Mouse (Mus musculus) C2C12 (cell line): ENCODE measurements at regions not wholly inside any gene's neighbourhood (a gene's known extent, or its start where the extent isn't known, plus 50 kb on each side); places are given as distances from the start of the nearest gene placed in this dataset.

Experiments
- H3K27me3 ChIP-seq: one replicate; pipeline ENCODE4 v1.6.1; 2011; ENCODE audit not compliant: control insufficient read depth, insufficient read depth, insufficient read length
- H3K36me3 ChIP-seq: one replicate; pipeline ENCODE4 v1.6.1; 2011; ENCODE audit not compliant: control insufficient read depth, insufficient read depth
- H3K4me3 ChIP-seq: one replicate; pipeline ENCODE4 v1.5.1; 2011; ENCODE audit warnings: mild to moderate bottlenecking, control low read depth; ENCODE audit not compliant: poor library complexity, insufficient read depth, severe bottlenecking
- H3K79me2 ChIP-seq: one replicate; pipeline ENCODE4 v1.6.1; 2011; ENCODE audit not compliant: control insufficient read depth, insufficient read depth
- H3K79me3 ChIP-seq: one replicate; pipeline ENCODE4 v1.6.1; 2011; ENCODE audit warnings: low read depth, control low read depth
- H3ac ChIP-seq: one replicate; pipeline ENCODE3; 2011; ENCODE audit warnings: low read depth; ENCODE audit not compliant: control insufficient read depth, insufficient read length
- CEBPB ChIP-seq: IDR thresholded peaks from one replicate; pipeline ENCODE4 v1.6.1; 2011; ENCODE audit warnings: low read depth, mild to moderate bottlenecking, control low read depth, moderate library complexity
- CTCF ChIP-seq: IDR thresholded peaks from one replicate; pipeline ENCODE4 v1.5.1; 2011; ENCODE audit not compliant: control insufficient read depth, insufficient read depth, insufficient read length
- FOSL1 ChIP-seq: IDR thresholded peaks from one replicate; pipeline ENCODE4 v1.8.0; 2011; ENCODE audit warnings: mild to moderate bottlenecking, low read length; ENCODE audit not compliant: poor library complexity, insufficient read depth, severe bottlenecking
- MAX ChIP-seq: IDR thresholded peaks from one replicate; pipeline ENCODE4 v1.6.1; 2011; ENCODE audit warnings: mild to moderate bottlenecking, control low read depth
- MYOD1 ChIP-seq: IDR thresholded peaks from one replicate; pipeline ENCODE4 v1.6.1; 2011; ENCODE audit warnings: low read depth; ENCODE audit not compliant: control insufficient read depth, insufficient read length
- MYOG ChIP-seq: IDR thresholded peaks from one replicate; pipeline ENCODE4 v1.6.1; 2011; ENCODE audit not compliant: control insufficient read depth, insufficient read length; ENCODE audit errors: extremely low read depth
- USF1 ChIP-seq: IDR thresholded peaks from one replicate; pipeline ENCODE4 v1.6.1; 2011; ENCODE audit warnings: low read depth, mild to moderate bottlenecking, control low read depth, moderate library complexity

DNA sequence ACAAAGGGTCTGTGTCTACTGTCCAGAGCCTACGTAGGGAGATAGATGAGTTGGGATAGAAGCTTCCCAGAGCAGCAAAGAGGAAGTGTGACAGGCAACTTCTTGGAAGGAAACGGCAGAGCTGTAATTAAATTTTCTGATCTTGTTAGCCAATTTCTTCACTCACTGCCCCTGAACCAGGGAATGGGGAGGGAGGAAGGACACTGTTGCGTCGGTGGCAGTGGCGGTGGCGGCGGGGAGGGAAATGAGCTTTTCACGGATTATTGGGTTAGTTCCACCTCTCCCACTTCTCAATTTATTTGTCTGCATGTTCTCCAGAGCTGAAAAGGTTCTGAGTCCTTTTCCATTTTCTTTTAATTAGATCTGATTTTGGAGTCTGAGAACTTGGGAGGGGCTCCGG, 298.4 kb upstream of the 9630041A04Rik start:
- Histone ChIP-seq H3K27me3 (no peaks in the 10 kb centered on the region), H3ac (no peak overlapping the region), H3K4me3 (no peak overlapping the region), H3K36me3 (no peaks in the 10 kb centered on the region), H3K79me3 (no peaks in the 10 kb centered on the region), H3K79me2 (no peaks in the 10 kb centered on the region)
- TF ChIP-seq FOSL1 (no peak), MYOG (no peak), MYOD1 (no peak), MAX (no peak), CTCF (no peak), CEBPB (no peak), USF1 (no peak)

DNA sequence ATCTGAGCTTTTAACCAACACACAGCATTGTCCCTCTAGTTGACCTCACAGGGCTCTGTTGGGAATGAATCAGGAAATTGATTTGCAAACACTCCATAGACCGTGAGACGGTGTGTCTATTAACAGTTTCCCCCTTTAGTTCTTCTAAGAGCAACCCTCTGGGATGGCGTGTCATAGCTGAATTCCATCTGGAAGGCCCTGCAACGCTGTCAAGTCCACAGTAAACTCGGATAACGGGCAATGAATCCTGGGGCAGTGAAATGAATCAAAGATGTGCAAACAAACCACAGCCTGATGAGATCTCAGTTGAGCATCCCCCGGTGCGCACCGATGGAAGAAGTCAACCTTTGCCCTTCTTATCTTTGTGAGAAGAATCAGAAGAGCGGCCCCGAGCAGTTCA, 302.3 kb upstream of the 9630041A04Rik start:
- H3K36me3 ChIP-seq: no peaks in the 10 kb centered on the region
- no peak overlapping the region for H3K4me3 ChIP-seq
- H3K79me3 ChIP-seq: no peaks in the 10 kb centered on the region
- TF ChIP-seq CEBPB: no peak
- no peak for TF ChIP-seq CTCF
- no peak for TF ChIP-seq FOSL1
- no peak for TF ChIP-seq MYOD1
- TF ChIP-seq MAX: no peak
- TF ChIP-seq MYOG: no peak
- no peaks in the 10 kb centered on the region for H3K79me2 ChIP-seq
- no peak overlapping the region for H3ac ChIP-seq
- no peaks in the 10 kb centered on the region for H3K27me3 ChIP-seq

DNA sequence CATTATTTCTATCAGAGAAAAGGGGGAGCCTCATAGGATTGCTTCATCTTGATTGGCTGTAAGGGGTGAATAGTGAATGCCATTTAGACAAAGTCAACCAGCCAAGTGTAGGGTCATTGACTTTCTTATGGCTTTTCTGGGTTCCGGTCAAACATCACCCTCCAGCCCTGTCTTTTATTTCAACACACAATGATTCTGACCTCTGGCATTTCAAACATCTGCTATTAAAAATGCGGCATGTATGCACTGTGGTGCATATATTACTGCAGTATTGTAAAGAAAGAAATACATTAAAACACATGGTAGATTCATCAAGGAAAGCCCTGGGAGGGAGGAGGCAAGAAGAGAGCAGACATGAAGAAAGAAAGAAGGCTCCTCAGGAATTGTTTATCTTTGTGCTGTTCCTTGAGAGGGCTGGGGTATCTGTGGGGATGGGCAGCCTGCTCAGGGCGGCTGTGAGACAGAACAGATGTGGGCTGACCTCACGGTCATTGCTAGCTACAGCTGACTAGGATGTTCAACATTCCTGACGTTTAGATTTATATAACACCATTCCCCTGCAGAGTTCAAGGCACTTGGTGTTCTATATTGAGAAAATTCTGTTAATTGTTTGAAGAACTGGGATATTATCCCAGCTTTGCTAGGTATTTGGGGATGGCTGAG, 303.5 kb upstream of the Ppp2r3a start:
- H3ac ChIP-seq: no peak overlapping the region
- no peaks in the 10 kb centered on the region for H3K79me2 ChIP-seq
- H3K27me3 ChIP-seq: no peaks in the 10 kb centered on the region
- H3K4me3 ChIP-seq: no peak overlapping the region
- TF ChIP-seq MYOD1 (no peak), USF1 (no peak), CTCF (no peak), MYOG (no peak), FOSL1 (no peak), CEBPB (no peak), MAX (no peak)
- H3K36me3 ChIP-seq: no peaks in the 10 kb centered on the region
- H3K79me3 ChIP-seq: no peaks in the 10 kb centered on the region

DNA sequence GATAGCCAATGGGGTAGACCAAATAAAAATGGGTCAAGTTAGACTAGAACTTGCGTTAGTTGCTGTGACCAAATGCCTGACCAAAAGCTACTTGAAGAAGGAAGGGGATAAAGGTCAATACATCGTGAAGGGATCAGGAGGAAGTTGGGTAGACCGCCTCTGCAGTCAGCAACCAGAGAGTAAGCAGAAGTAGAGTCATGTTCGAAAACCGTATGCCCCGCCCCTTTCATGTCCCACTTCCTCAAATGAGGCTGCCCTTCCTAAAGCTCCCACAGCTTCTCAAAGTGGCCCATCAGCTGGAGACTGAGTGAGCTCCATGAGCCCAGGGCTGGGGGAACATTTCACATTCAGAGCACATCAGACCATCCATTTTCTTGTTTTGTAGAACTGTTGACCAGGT, 301.2 kb upstream of the Ppp2r3a start:
- no peak for TF ChIP-seq MYOD1
- no peak for TF ChIP-seq CEBPB
- no peak for TF ChIP-seq USF1
- no peak for TF ChIP-seq CTCF
- no peak for TF ChIP-seq MYOG
- no peak for TF ChIP-seq FOSL1
- TF ChIP-seq MAX: no peak
- no peaks in the 10 kb centered on the region for H3K36me3 ChIP-seq
- H3K79me3 ChIP-seq: no peaks in the 10 kb centered on the region

DNA sequence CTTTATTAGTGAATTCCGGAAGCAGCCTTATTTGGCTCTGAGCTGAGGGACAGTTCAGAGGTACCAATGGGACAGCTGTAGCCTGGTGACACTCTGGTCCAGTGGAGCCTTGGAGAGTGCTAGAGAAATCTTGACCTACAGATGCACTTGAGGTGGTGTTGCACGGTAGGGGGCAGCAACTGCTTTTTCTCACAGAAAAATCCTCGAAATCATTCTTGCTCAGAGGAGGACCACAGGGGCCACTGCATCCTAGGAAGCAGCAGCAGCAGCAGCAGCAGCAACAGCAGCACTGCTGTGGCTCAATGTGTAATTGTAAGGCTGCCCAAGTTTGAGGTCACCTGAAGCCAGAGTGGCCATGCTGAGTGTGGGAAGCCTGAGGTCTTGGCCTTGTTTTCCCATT, 299.7 kb upstream of the Ppp2r3a start:
- H3K27me3 ChIP-seq: no peaks in the 10 kb centered on the region
- H3K4me3 ChIP-seq: no peak overlapping the region
- H3ac ChIP-seq: no peak overlapping the region
- no peaks in the 10 kb centered on the region for H3K79me2 ChIP-seq
- TF ChIP-seq MAX (no peak), MYOG (no peak), MYOD1 (no peak), USF1 (no peak), CTCF (no peak), FOSL1 (no peak), CEBPB (no peak)
- no peaks in the 10 kb centered on the region for H3K36me3 ChIP-seq
- H3K79me3 ChIP-seq: no peaks in the 10 kb centered on the region

More for the DNA sequence above, 301.2 kb upstream of the Ppp2r3a start:
- H3K27me3 ChIP-seq: no peaks in the 10 kb centered on the region
- H3ac ChIP-seq: no peak overlapping the region
- no peak overlapping the region for H3K4me3 ChIP-seq
- no peaks in the 10 kb centered on the region for H3K79me2 ChIP-seq

DNA sequence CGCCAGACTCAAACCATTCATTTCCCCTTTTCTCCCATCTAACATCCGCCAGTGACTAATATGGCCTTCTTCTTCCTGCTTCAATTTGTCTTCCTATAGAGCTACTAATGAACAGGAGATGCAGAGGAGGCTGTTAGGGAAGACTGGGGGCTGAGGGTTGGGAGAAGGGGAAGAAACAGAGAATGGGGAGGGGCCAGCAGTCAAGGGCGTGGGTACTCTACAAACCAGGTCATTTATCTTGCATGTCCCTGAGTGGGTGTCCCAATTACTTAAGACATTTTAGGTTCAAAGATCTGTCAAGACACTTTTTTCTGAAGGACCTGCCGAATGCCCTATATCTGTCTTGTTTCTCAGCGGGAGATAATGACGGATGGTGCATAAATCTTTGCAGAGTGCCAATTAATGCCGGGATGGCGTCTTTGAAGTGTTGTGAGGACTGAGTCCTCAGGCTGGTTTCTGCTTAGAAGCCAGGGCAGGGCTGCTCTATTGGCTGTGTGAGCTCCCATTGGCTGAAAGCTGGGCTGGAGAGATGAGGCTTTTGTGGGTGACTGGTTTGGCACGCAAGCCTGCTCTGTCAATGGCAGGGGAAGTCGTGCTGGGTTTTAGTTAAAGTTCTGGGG, 294.7 kb upstream of the Ppp2r3a start:
- TF ChIP-seq MYOD1 (no peak), CTCF (no peak), USF1 (no peak), FOSL1 (no peak), MAX (no peak), MYOG (no peak), CEBPB (no peak)
- Histone ChIP-seq H3ac (no peak overlapping the region), H3K79me3 (no peaks in the 10 kb centered on the region), H3K27me3 (no peaks in the 10 kb centered on the region), H3K79me2 (no peaks in the 10 kb centered on the region), H3K36me3 (no peaks in the 10 kb centered on the region), H3K4me3 (no peak overlapping the region)
